Mouse (Mus musculus): ENCODE data around the gene Sar1a. TPM values are rescaled to one million over a fixed set of nuclear protein-coding genes. Genes with fewer than 3 reads are reported as not detected.

Sar1a gene
- polyA plus RNA-seq, 1 experiment from 2014 or later: 246 TPM

Other genes starting within 250 kb of the Sar1a start
- 52.0 and 52.8 TPM in 2 replicates for gene Eif4ebp2, start 227.6 kb upstream of the Sar1a start, polyA plus RNA-seq (2014; fragmentation: Nextera tagmentation; extraction: Ambion mirVana)
- gene Lrrc20, start 204.5 kb upstream of the Sar1a start, polyA plus RNA-seq (2014; fragmentation: Nextera tagmentation; extraction: Ambion mirVana): 5.3 and 6.9 TPM in 2 replicates
- gene Npffr1, start 84.8 kb upstream of the Sar1a start, polyA plus RNA-seq (2014; fragmentation: Nextera tagmentation; extraction: Ambion mirVana): not detected in 2 replicates
- 145 and 152 TPM in 2 replicates for gene Ppa1, start 31.7 kb upstream of the Sar1a start, polyA plus RNA-seq (2014; fragmentation: Nextera tagmentation; extraction: Ambion mirVana)
- gene Tysnd1, start 15.2 kb downstream of the Sar1a start, polyA plus RNA-seq (2014; fragmentation: Nextera tagmentation; extraction: Ambion mirVana): 27.3 and 27.5 TPM in 2 replicates
- 16.5 and 17.2 TPM in 2 replicates for gene Aifm2, start 35.0 kb downstream of the Sar1a start, polyA plus RNA-seq (2014; fragmentation: Nextera tagmentation; extraction: Ambion mirVana)
- gene H2afy2, start 103.8 kb downstream of the Sar1a start, polyA plus RNA-seq (2014; fragmentation: Nextera tagmentation; extraction: Ambion mirVana): 106 and 109 TPM in 2 replicates

Data from stomach, embryonic 14.5 days (tissue).